Mouse (Mus musculus): ENCODE results near the gene Ccdc71.

Gene Ccdc71

GRCm38 (mm10) chr9:108490559-108491285 lies 30.4 kb downstream of the Ccdc71 start, which contains the start of gene Usp19:
TSS of gene Usp19 (plus strand) at chr9:108490602.
- peak; percentile 99 for DNase-seq

DNA sequence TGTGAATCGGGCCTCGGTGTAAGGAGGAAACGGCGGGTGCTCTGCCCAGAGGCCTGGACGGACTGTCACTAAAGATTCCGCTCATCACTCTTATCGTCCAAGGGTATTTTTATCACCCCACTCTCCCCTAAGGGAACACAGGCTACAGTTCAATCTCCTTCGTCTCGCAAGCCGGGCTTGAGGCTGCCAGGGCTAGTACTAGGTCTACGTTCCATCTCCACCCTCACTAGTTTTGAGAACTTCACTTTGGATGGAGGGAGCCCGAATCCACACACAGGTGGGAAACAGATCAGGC lies 30.9 kb downstream of the Ccdc71 start:
- no peak for DNase-seq

DNA sequence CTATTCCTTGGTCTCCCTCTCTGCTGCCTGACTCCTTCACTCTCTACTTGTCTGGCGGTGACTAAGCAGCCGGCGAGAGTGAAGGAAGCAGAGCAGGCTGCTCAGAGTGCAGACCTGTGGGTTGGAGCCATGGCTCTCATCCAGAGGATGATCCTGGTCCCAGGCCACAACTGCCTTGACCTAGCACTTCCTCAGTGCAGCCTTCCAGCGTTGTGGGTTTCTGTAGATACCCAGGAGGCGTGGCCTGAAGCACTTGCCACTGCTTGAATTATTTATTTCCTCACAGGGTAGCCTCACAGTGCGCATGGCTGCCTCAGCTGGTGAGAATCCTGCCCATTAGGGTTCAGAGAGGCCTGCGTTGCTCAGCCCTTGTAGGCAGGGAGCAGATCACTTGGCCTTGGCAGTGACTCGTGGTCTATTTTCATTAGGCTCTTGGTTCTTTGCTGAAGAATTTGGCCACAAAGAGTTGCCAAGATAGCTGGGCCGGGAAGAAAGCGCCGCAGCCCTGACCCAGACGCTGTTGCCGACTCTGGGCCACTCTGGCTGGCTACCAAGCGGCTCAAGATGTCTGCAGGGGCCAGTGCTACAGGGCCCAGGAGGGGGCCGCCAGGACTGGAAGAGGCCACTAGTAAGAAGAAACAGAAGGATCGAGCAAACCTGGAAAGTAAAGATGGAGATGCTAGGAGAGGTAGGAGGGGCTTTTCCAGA lies 31.9 kb downstream of the Ccdc71 start:
- peak; percentile 44 for DNase-seq

- no peak for DNase-seq
Measured at GRCm38 (mm10) chr9:108493246-108493645, 32.9 kb downstream of the Ccdc71 start.

GRCm38 (mm10) chr9:108494146-108494825 lies 34.0 kb downstream of the Ccdc71 start:
- no peak for DNase-seq

- no peak for DNase-seq
Measured at GRCm38 (mm10) chr9:108494905-108495304, 34.6 kb downstream of the Ccdc71 start.

DNA sequence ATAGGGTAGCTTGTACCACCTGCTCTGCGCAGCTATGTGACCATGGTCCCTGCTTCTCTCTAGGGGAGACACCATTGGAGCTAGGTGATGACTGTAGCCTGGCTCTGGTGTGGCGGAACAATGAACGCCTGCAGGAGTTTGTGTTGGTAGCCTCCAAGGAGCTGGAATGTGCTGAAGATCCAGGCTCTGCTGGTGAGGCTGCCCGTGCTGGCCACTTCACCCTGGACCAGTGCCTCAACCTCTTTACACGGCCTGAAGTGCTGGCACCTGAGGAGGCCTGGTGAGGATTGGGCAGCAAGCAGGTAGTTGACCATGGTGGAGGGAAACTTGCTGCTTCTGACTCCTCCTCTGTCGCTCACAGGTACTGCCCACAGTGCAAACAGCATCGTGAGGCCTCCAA lies 38.9 kb downstream of the Ccdc71 start:
- no peak for DNase-seq

- no peak for DNase-seq
Measured at GRCm38 (mm10) chr9:108499943-108500342, 39.6 kb downstream of the Ccdc71 start.

DNA sequence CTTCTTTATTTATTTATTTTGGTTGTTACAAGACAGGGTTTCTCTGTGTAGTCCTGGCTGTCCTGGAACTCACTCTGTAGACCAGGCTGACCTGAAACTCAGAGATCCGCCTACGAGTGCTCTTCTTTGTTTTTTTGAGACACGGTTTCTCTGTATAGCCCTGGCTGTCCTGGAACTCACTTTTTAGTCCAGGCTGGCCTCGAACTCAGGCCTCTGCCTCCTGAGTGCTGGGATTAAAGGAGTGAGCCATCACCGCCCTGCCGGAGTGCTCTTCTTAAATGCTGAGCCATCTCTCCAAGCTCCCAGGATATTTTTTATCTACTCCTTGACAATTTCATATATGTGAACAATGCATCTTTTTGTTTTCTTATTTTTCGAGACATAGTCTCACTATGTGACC lies 46.6 kb downstream of the Ccdc71 start:
- no peak for DNase-seq

- DNase-seq = peak; percentile 98
Measured at GRCm38 (mm10) chr9:108507619-108508434, 47.5 kb downstream of the Ccdc71 start, which contains the start of gene Qars. TSS of gene Qars (plus strand) at chr9:108507706.

- no peak for DNase-seq
Measured at GRCm38 (mm10) chr9:108508776-108509175, 48.4 kb downstream of the Ccdc71 start.

Measured in lung, postnatal 36 days (tissue).